Mouse (Mus musculus): Measurements from ENCODE around the gene Rab44. TPM values are rescaled to one million over a fixed set of nuclear protein-coding genes. Genes with fewer than 3 reads are reported as not detected.

The Rab44 gene
- polyA plus RNA-seq, 1 experiment from 2014 or later = 0.08 TPM

GRCm38 (mm10) chr17:29137906-29138305 lies 24.0 kb downstream of the Rab44 start:
- Histone ChIP-seq H3K27me3 (ENCODE audit: control insufficient read depth, insufficient read depth, low read depth, low read length) (no peaks in the 10 kb centered on the region), H3K36me3 (ENCODE audit: control insufficient read depth, insufficient read depth, low read length) (no peaks in the 10 kb centered on the region), H3K4me1 (ENCODE audit: control insufficient read depth, insufficient read depth, low read length) (no peaks in the 10 kb centered on the region), H3K4me2 (ENCODE audit: low read length) (no peak overlapping the region), H3K27ac (ENCODE audit: low read length) (no peak overlapping the region), H3K4me3 (ENCODE audit: low read depth, low read length) (no peak overlapping the region), H3K9me3 (replicated peaks; ENCODE audit: control insufficient read depth, low read length, poor library complexity, severe bottlenecking) (no peaks in the 10 kb centered on the region), H3K9ac (ENCODE audit: low read depth, low read length) (no peak overlapping the region)
- ATAC-seq = no peak
- WGBS = 73% methylated on average over 7 of the region's 7 CpGs

- Histone ChIP-seq H3K4me2 (ENCODE audit: low read length) (no peak overlapping the region), H3K4me3 (ENCODE audit: low read depth, low read length) (no peak overlapping the region), H3K4me1 (ENCODE audit: control insufficient read depth, insufficient read depth, low read length) (no peaks in the 10 kb centered on the region), H3K9ac (ENCODE audit: low read depth, low read length) (no peak overlapping the region), H3K9me3 (replicated peaks; ENCODE audit: control insufficient read depth, low read length, poor library complexity, severe bottlenecking) (no peaks in the 10 kb centered on the region), H3K27ac (ENCODE audit: low read length) (no peak overlapping the region), H3K36me3 (ENCODE audit: control insufficient read depth, insufficient read depth, low read length) (no peaks in the 10 kb centered on the region), H3K27me3 (ENCODE audit: control insufficient read depth, insufficient read depth, low read depth, low read length) (no peaks in the 10 kb centered on the region)
- no peak for ATAC-seq
- WGBS = 86% methylated on average over 3 of the region's 3 CpGs
Observed at GRCm38 (mm10) chr17:29141577-29141976, 27.6 kb downstream of the Rab44 start.

GRCm38 (mm10) chr17:29143266-29143665 lies 29.3 kb downstream of the Rab44 start:
- Histone ChIP-seq H3K4me3 (ENCODE audit: low read depth, low read length) (no peak overlapping the region), H3K27ac (ENCODE audit: low read length) (no peak overlapping the region), H3K9ac (ENCODE audit: low read depth, low read length) (no peak overlapping the region), H3K9me3 (replicated peaks; ENCODE audit: control insufficient read depth, low read length, poor library complexity, severe bottlenecking) (no peaks in the 10 kb centered on the region), H3K36me3 (ENCODE audit: control insufficient read depth, insufficient read depth, low read length) (no peaks in the 10 kb centered on the region), H3K4me1 (ENCODE audit: control insufficient read depth, insufficient read depth, low read length) (no peaks in the 10 kb centered on the region), H3K4me2 (ENCODE audit: low read length) (no peak overlapping the region), H3K27me3 (ENCODE audit: control insufficient read depth, insufficient read depth, low read depth, low read length) (no peaks in the 10 kb centered on the region)
- 92% methylated on average over 8 of the region's 8 CpGs for WGBS
- ATAC-seq = no peak

GRCm38 (mm10) chr17:29145101-29145500 lies 31.2 kb downstream of the Rab44 start:
- no peak overlapping the region for H3K9ac ChIP-seq (ENCODE audit: low read depth, low read length)
- H3K4me2 ChIP-seq (ENCODE audit: low read length) = no peak overlapping the region
- H3K27me3 ChIP-seq (ENCODE audit: control insufficient read depth, insufficient read depth, low read depth, low read length) = no peaks in the 10 kb centered on the region
- no peaks in the 10 kb centered on the region for H3K4me1 ChIP-seq (ENCODE audit: control insufficient read depth, insufficient read depth, low read length)
- no peak for ATAC-seq
- 94% methylated on average over 12 of the region's 12 CpGs for WGBS
- H3K9me3 ChIP-seq (replicated peaks; ENCODE audit: control insufficient read depth, low read length, poor library complexity, severe bottlenecking) = no peaks in the 10 kb centered on the region
- no peaks in the 10 kb centered on the region for H3K36me3 ChIP-seq (ENCODE audit: control insufficient read depth, insufficient read depth, low read length)
- H3K27ac ChIP-seq (ENCODE audit: low read length) = no peak overlapping the region
- H3K4me3 ChIP-seq (ENCODE audit: low read depth, low read length) = no peak overlapping the region

GRCm38 (mm10) chr17:29147273-29147672 lies 33.3 kb downstream of the Rab44 start:
- H3K27ac ChIP-seq (ENCODE audit: low read length) = no peak overlapping the region
- no peaks in the 10 kb centered on the region for H3K4me1 ChIP-seq (ENCODE audit: control insufficient read depth, insufficient read depth, low read length)
- H3K9me3 ChIP-seq (replicated peaks; ENCODE audit: control insufficient read depth, low read length, poor library complexity, severe bottlenecking) = no peaks in the 10 kb centered on the region
- H3K4me2 ChIP-seq (ENCODE audit: low read length) = no peak overlapping the region
- no peak overlapping the region for H3K4me3 ChIP-seq (ENCODE audit: low read depth, low read length)
- H3K9ac ChIP-seq (ENCODE audit: low read depth, low read length) = no peak overlapping the region
- no peaks in the 10 kb centered on the region for H3K36me3 ChIP-seq (ENCODE audit: control insufficient read depth, insufficient read depth, low read length)
- no peak for ATAC-seq
- H3K27me3 ChIP-seq (ENCODE audit: control insufficient read depth, insufficient read depth, low read depth, low read length) = no peaks in the 10 kb centered on the region
- whole genome bisulfite sequencing = 83% methylated on average over 14 of the region's 14 CpGs

- Histone ChIP-seq H3K27ac (ENCODE audit: low read length) (no peak overlapping the region), H3K36me3 (ENCODE audit: control insufficient read depth, insufficient read depth, low read length) (no peaks in the 10 kb centered on the region), H3K9ac (ENCODE audit: low read depth, low read length) (no peak overlapping the region), H3K9me3 (replicated peaks; ENCODE audit: control insufficient read depth, low read length, poor library complexity, severe bottlenecking) (no peaks in the 10 kb centered on the region), H3K4me2 (ENCODE audit: low read length) (no peak overlapping the region), H3K27me3 (ENCODE audit: control insufficient read depth, insufficient read depth, low read depth, low read length) (no peaks in the 10 kb centered on the region), H3K4me1 (ENCODE audit: control insufficient read depth, insufficient read depth, low read length) (no peaks in the 10 kb centered on the region), H3K4me3 (ENCODE audit: low read depth, low read length) (no peak overlapping the region)
- ATAC-seq = no peak
- 83% methylated on average over 6 of the region's 6 CpGs for WGBS
Observed at GRCm38 (mm10) chr17:29147773-29148172, 33.8 kb downstream of the Rab44 start.

- Histone ChIP-seq H3K9ac (ENCODE audit: low read depth, low read length) (no peak overlapping the region), H3K4me1 (ENCODE audit: control insufficient read depth, insufficient read depth, low read length) (no peaks in the 10 kb centered on the region), H3K27me3 (ENCODE audit: control insufficient read depth, insufficient read depth, low read depth, low read length) (no peaks in the 10 kb centered on the region), H3K4me3 (ENCODE audit: low read depth, low read length) (no peak overlapping the region), H3K9me3 (replicated peaks; ENCODE audit: control insufficient read depth, low read length, poor library complexity, severe bottlenecking) (no peaks in the 10 kb centered on the region), H3K4me2 (ENCODE audit: low read length) (no peak overlapping the region), H3K27ac (ENCODE audit: low read length) (no peak overlapping the region), H3K36me3 (ENCODE audit: control insufficient read depth, insufficient read depth, low read length) (no peaks in the 10 kb centered on the region)
- no peak for ATAC-seq
- WGBS = 77% methylated on average over 7 of the region's 7 CpGs
Observed at GRCm38 (mm10) chr17:29149766-29150165, 35.8 kb downstream of the Rab44 start.

GRCm38 (mm10) chr17:29152547-29152946 lies 38.6 kb downstream of the Rab44 start:
- no peaks in the 10 kb centered on the region for H3K36me3 ChIP-seq (ENCODE audit: control insufficient read depth, insufficient read depth, low read length)
- WGBS = 81% methylated on average over 5 of the region's 5 CpGs
- H3K4me2 ChIP-seq (ENCODE audit: low read length) = no peak overlapping the region
- no peak overlapping the region for H3K4me3 ChIP-seq (ENCODE audit: low read depth, low read length)
- no peaks in the 10 kb centered on the region for H3K9me3 ChIP-seq (replicated peaks; ENCODE audit: control insufficient read depth, low read length, poor library complexity, severe bottlenecking)
- no peak overlapping the region for H3K27ac ChIP-seq (ENCODE audit: low read length)
- ATAC-seq = no peak
- H3K27me3 ChIP-seq (ENCODE audit: control insufficient read depth, insufficient read depth, low read depth, low read length) = no peaks in the 10 kb centered on the region
- H3K9ac ChIP-seq (ENCODE audit: low read depth, low read length) = no peak overlapping the region
- peaks cover 6% of the 10 kb centered on the region; the same call in 1 of the 2 replicates for H3K4me1 ChIP-seq (ENCODE audit: control insufficient read depth, insufficient read depth, low read length)

GRCm38 (mm10) chr17:29154247-29154646 lies 40.3 kb downstream of the Rab44 start:
- no peak for ATAC-seq
- WGBS = 91% methylated on average over 13 of the region's 13 CpGs

More at GRCm38 (mm10) chr17:29154247-29154646, 40.3 kb downstream of the Rab44 start:
- Histone ChIP-seq H3K9me3 (replicated peaks; ENCODE audit: control insufficient read depth, low read length, poor library complexity, severe bottlenecking) (no peaks in the 10 kb centered on the region), H3K4me3 (ENCODE audit: low read depth, low read length) (no peak overlapping the region), H3K9ac (ENCODE audit: low read depth, low read length) (no peak overlapping the region), H3K4me1 (ENCODE audit: control insufficient read depth, insufficient read depth, low read length) (peaks cover 6% of the 10 kb centered on the region; the same call in 1 of the 2 replicates), H3K4me2 (ENCODE audit: low read length) (no peak overlapping the region), H3K27me3 (ENCODE audit: control insufficient read depth, insufficient read depth, low read depth, low read length) (no peaks in the 10 kb centered on the region), H3K27ac (ENCODE audit: low read length) (no peak overlapping the region), H3K36me3 (ENCODE audit: control insufficient read depth, insufficient read depth, low read length) (no peaks in the 10 kb centered on the region)

All from midbrain, embryonic 16.5 days (tissue).